ENCODE assay signal across 8 mouse cellular contexts in genomic region chr2:106355984-106356547, GRCm38 (mm10).
DNase-seq lines count a peak whose midpoint lies in the region; ATAC-seq and TF ChIP-seq lines count a peak whose summit lies in the region.

No protein-coding gene starts in this region.

- H3K9me3 ChIP-seq in forebrain, embryonic 12.5 days = no peaks in the 10 kb centered on the region
- H3K9me3 ChIP-seq in hindbrain, embryonic 12.5 days (replicated peaks) = no peaks in the 10 kb centered on the region
- no peaks in the 10 kb centered on the region for H3K9me3 ChIP-seq in lung, postnatal 0 days (ENCODE audit: low read length)

- no peak overlapping the region for H3K27ac ChIP-seq in forebrain, embryonic 12.5 days
- H3K27ac ChIP-seq in hindbrain, embryonic 12.5 days = no peak overlapping the region
- H3K27ac ChIP-seq in lung, postnatal 0 days (ENCODE audit: low read length) = no peak overlapping the region

- H3K36me3 ChIP-seq in forebrain, embryonic 12.5 days (replicated peaks) = no peaks in the 10 kb centered on the region
- no peaks in the 10 kb centered on the region for H3K36me3 ChIP-seq in hindbrain, embryonic 12.5 days
- no peaks in the 10 kb centered on the region for H3K36me3 ChIP-seq in lung, postnatal 0 days (ENCODE audit: insufficient read depth, low read length)

- 42% methylated on average over 5 of the region's 5 CpGs for WGBS in forebrain, embryonic 12.5 days
- WGBS in hindbrain, embryonic 12.5 days = 45% methylated on average over 5 of the region's 5 CpGs
- 34% methylated on average over 5 of the region's 5 CpGs for WGBS in lung, postnatal 0 days

- peak; percentile 78 for TF ChIP-seq CTCF in lung, postnatal 0 days (IDR thresholded peaks at IDR 0.05)

- H3K9ac ChIP-seq in forebrain, embryonic 12.5 days = no peak overlapping the region
- H3K9ac ChIP-seq in hindbrain, embryonic 12.5 days = no peak overlapping the region
- no peak overlapping the region for H3K9ac ChIP-seq in lung, postnatal 0 days (replicated peaks; ENCODE audit: low read depth)

- H3K4me2 ChIP-seq in forebrain, embryonic 12.5 days = no peak overlapping the region
- no peak overlapping the region for H3K4me2 ChIP-seq in hindbrain, embryonic 12.5 days (replicated peaks)
- no peak overlapping the region for H3K4me2 ChIP-seq in lung, postnatal 0 days (replicated peaks; ENCODE audit: low read depth, low read length)

- no peak overlapping the region for H3K4me3 ChIP-seq in forebrain, embryonic 12.5 days (replicated peaks)
- no peak overlapping the region for H3K4me3 ChIP-seq in hindbrain, embryonic 12.5 days
- H3K4me3 ChIP-seq in lung, postnatal 0 days (ENCODE audit: low read depth, low read length) = no peak overlapping the region

- peak; percentile 6 for DNase-seq in MEL-GATA-1-ER (ENCODE audit: extremely low read depth, low read depth)
- peak; percentile 4 for DNase-seq in c-Kit-positive CD71-positive TER-119-positive erythroid progenitor cells, embryonic 14.5 days (ENCODE audit: low spot score)
- peak; percentile 63 to 77 for DNase-seq in layer of hippocampus, postnatal 10 days (ENCODE audit: low spot score in 2 of 2)
- DNase-seq in lung, postnatal 0 days (ENCODE audit: low spot score) = peak; percentile 88
- peak; percentile 74 to 78 for DNase-seq in right cerebral cortex, postnatal 10 days (ENCODE audit: low spot score in 2 of 2)
- no peak for DNase-seq in spleen, adult 12 weeks (ENCODE audit: low spot score)

- no peak for TF ChIP-seq EP300 in lung, postnatal 0 days (IDR thresholded peaks at IDR 0.05)

- peak; percentile 94 for ATAC-seq in forebrain, embryonic 12.5 days (ENCODE audit: low FRiP score)
- peak; percentile 93 for ATAC-seq in hindbrain, embryonic 12.5 days (ENCODE audit: low FRiP score)
- ATAC-seq in lung, postnatal 0 days = peak; percentile 74

- H3K27me3 ChIP-seq in forebrain, embryonic 12.5 days = no peaks in the 10 kb centered on the region
- no peaks in the 10 kb centered on the region for H3K27me3 ChIP-seq in hindbrain, embryonic 12.5 days
- no peaks in the 10 kb centered on the region for H3K27me3 ChIP-seq in lung, postnatal 0 days (replicated peaks; ENCODE audit: insufficient read depth, low read length)

- peaks cover 4% of the 10 kb centered on the region for H3K4me1 ChIP-seq in forebrain, embryonic 12.5 days
- 0 out of 2 replicates have a peak, but pooled peaks cover 3% of the 10 kb centered on the region for H3K4me1 ChIP-seq in hindbrain, embryonic 12.5 days
- H3K4me1 ChIP-seq in lung, postnatal 0 days (ENCODE audit: insufficient read depth, low read depth, low read length) = no peaks in the 10 kb centered on the region
